Mouse (Mus musculus) E14TG2a.4 (cell line): ENCODE measurements around the gene Vgll4.

Source experiments
- CTCF ChIP-seq: conservative IDR thresholded peaks from 2 replicates; pipeline ENCODE4 v1.5.1; 2014; ENCODE audit warnings: low read length
- NANOG ChIP-seq: IDR thresholded peaks from 2 replicates; pipeline ENCODE4 v1.6.1; 2014; ENCODE audit warnings: borderline replicate concordance, low read length, mixed read lengths
- POU5F1 ChIP-seq: IDR thresholded peaks from 2 replicates; pipeline ENCODE4 v1.6.1; 2014; ENCODE audit warnings: low read length, borderline replicate concordance

- TF ChIP-seq CTCF (no peak), NANOG (no peak), POU5F1 (no peak)
These were observed 18.8 kb upstream of the Vgll4 start for GRCm38 (mm10) chr6:114988619-114988980.
